Mouse (Mus musculus) thymus, adult 2 months (tissue): ENCODE measurements around the gene S100a5.

Experiments
- CTCF ChIP-seq: fragments of 200-500 bp; IDR thresholded peaks from 2 replicates; pipeline ENCODE4 v1.5.1; 2012; ENCODE audit warnings: mild to moderate bottlenecking, control low read depth, low read length, moderate library complexity, borderline replicate concordance; ENCODE audit not compliant: control insufficient read depth, poor library complexity, insufficient read depth; ENCODE audit errors: extremely low read depth
- POLR2A ChIP-seq: fragments of 200-500 bp; IDR thresholded peaks from 2 replicates; pipeline ENCODE4 v1.6.1; 2012; ENCODE audit warnings: mild to moderate bottlenecking, low read length, control low read depth, moderate library complexity; ENCODE audit not compliant: control insufficient read depth, poor library complexity, insufficient read depth; ENCODE audit errors: extremely low read depth

DNA sequence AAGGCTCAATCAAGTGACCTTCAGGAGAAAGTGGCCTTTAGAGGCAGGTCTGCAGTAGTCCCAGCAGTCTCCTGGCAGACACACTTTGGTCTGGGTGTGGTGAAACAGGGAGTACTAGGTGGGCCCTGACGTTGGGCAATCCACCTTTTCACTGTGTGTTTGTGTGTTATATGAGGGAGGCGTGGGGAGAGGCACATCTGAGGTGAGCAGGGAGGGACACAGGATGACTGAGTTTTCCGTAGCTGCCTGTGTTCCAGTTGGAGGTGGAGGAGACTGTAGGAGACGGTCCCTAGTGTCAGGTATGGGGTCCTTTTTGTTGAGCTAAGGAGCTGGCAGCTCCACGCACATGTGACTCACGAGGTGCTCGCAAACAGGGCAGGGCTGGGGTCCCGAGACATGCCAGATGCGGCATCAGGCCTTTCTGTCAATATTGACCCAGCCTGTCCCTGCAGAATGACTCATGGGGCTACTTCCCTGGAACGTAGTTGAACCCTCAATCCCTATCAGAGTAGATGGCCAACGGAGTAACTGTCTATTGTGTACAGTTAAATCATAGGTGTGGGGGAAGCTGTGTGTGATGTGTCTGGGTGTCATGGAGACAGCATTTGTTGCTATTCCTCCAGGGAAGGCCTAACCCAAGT, 6.4 kb downstream of the S100a5 start:
- no peak for TF ChIP-seq CTCF
- TF ChIP-seq POLR2A: no peak
